Mouse (Mus musculus): ENCODE results near the gene Med19.

DNA sequence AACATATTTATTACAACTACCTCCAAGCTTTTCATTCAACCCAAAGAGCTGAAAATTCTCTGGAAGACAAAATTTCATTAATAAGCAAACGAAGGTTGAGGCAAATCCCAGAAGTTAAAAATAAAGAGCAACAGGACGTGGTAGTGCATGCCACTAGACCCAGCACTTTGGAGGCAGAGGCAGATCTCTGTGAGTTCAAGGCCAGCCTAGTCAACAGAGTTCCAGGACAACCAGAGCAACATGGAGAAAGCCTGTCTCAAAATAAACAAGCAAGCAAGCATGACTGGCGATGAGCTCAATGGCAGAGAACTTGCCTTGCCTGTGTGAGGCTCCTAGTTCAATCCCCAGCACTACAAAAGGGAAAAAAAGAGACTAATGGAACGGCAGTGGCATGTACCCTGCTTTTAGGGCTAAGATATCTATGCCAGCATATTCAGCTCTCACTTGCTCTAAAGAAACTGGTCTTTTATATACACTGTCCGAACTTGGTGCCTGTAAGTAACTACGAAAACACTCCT, 31.1 kb upstream of the Med19 start:
- TF ChIP-seq CTCF (IDR thresholded peaks at IDR 0.05; ENCODE audit: control insufficient read depth, insufficient read depth, low read length), result no peak
- no peak for TF ChIP-seq POLR2A (IDR thresholded peaks at IDR 0.05; ENCODE audit: borderline replicate concordance, control insufficient read depth, low read depth, low read length)
